Mouse (Mus musculus): ENCODE results near the gene Mtfr2. TPM values are rescaled to one million over a fixed set of nuclear protein-coding genes. Genes with fewer than 3 reads are reported as not detected.
A peak's percentile ranks its signal among the peaks of the same experiment; 100 is the strongest.

The Mtfr2 gene
- 0.70 and 0.82 TPM in 2 replicates for polyA plus RNA-seq (2014; fragmentation: Nextera tagmentation; extraction: Ambion mirVana)

- no peaks in the 10 kb centered on the region for H3K27me3 ChIP-seq (ENCODE audit: control insufficient read depth, insufficient read depth, low read length)
- peak; percentile 97 for DNase-seq (ENCODE audit: low spot score)
- H3K27ac ChIP-seq (ENCODE audit: low read depth, low read length): peak within 1 kb of the TSS; percentile 53; the same call in 1 of the 2 replicates
- H3K4me1 ChIP-seq (ENCODE audit: control insufficient read depth, insufficient read depth, low read length): peaks cover 2% of the 10 kb centered on the region; the same call in 1 of the 2 replicates
- peak within 1 kb of the TSS; percentile 64 for H3K4me2 ChIP-seq (ENCODE audit: low read depth)
- peak within 1 kb of the TSS; percentile 59 for H3K9ac ChIP-seq (ENCODE audit: low read length)
- WGBS: 2% methylated on average over 57 of the region's 58 CpGs
- peak; percentile 94 for ATAC-seq (ENCODE audit: insufficient read depth, low FRiP score, low TSS enrichment)
- H3K9me3 ChIP-seq (ENCODE audit: control insufficient read depth, low read length): no peaks in the 10 kb centered on the region
- H3K36me3 ChIP-seq (ENCODE audit: control insufficient read depth, insufficient read depth, low read length): peaks cover 7% of the 10 kb centered on the region
- H3K4me3 ChIP-seq (ENCODE audit: low read depth, low read length): peak within 1 kb of the TSS; percentile 62
Observed at GRCm38 (mm10) chr10:20347285-20348214, at the start of gene Mtfr2. Gene Mtfr2, plus strand, starts transcription at chr10:20347770.

- Histone ChIP-seq H3K27me3 (ENCODE audit: control insufficient read depth, insufficient read depth, low read length) (no peaks in the 10 kb centered on the region), H3K27ac (ENCODE audit: low read depth, low read length) (no peak overlapping the region), H3K4me3 (ENCODE audit: low read depth, low read length) (no peak overlapping the region), H3K9me3 (ENCODE audit: control insufficient read depth, low read length) (no peaks in the 10 kb centered on the region), H3K36me3 (ENCODE audit: control insufficient read depth, insufficient read depth, low read length) (no peaks in the 10 kb centered on the region), H3K9ac (ENCODE audit: low read length) (no peak overlapping the region), H3K4me1 (ENCODE audit: control insufficient read depth, insufficient read depth, low read length) (no peaks in the 10 kb centered on the region), H3K4me2 (ENCODE audit: low read depth) (no peak overlapping the region)
- no peak for DNase-seq (ENCODE audit: low spot score)
- WGBS: 61% methylated on average over 3 of the region's 3 CpGs
- ATAC-seq (ENCODE audit: insufficient read depth, low FRiP score, low TSS enrichment): no peak
Observed at GRCm38 (mm10) chr10:20298152-20298920, 49.2 kb upstream of the Mtfr2 start.

- Histone ChIP-seq H3K4me3 (ENCODE audit: low read depth, low read length) (no peak overlapping the region), H3K36me3 (ENCODE audit: control insufficient read depth, insufficient read depth, low read length) (no peaks in the 10 kb centered on the region), H3K9me3 (ENCODE audit: control insufficient read depth, low read length) (no peaks in the 10 kb centered on the region), H3K4me1 (ENCODE audit: control insufficient read depth, insufficient read depth, low read length) (no peaks in the 10 kb centered on the region), H3K9ac (ENCODE audit: low read length) (no peak overlapping the region), H3K27ac (ENCODE audit: low read depth, low read length) (no peak overlapping the region), H3K4me2 (ENCODE audit: low read depth) (no peak overlapping the region), H3K27me3 (ENCODE audit: control insufficient read depth, insufficient read depth, low read length) (no peaks in the 10 kb centered on the region)
- 74% methylated on average over 5 of the region's 5 CpGs for WGBS
- DNase-seq (ENCODE audit: low spot score): no peak
- ATAC-seq (ENCODE audit: insufficient read depth, low FRiP score, low TSS enrichment): no peak
Observed at GRCm38 (mm10) chr10:20299114-20299513, 48.5 kb upstream of the Mtfr2 start.

- 35% methylated on average over 11 of the region's 11 CpGs for WGBS
- no peak for DNase-seq (ENCODE audit: low spot score)
Observed at GRCm38 (mm10) chr10:20310969-20311769, 36.4 kb upstream of the Mtfr2 start.

GRCm38 (mm10) chr10:20311918-20312735, 35.4 kb upstream of the Mtfr2 start, which contains the start of gene Bclaf1:
Gene Bclaf1, plus strand, starts transcription at chr10:20312469.
- ATAC-seq (ENCODE audit: insufficient read depth, low FRiP score, low TSS enrichment) (peak; percentile 98), DNase-seq (ENCODE audit: low spot score) (peak; percentile 100)
- peak within 1 kb of the TSS; percentile 85 for H3K4me3 ChIP-seq (ENCODE audit: low read depth, low read length)
- no peaks in the 10 kb centered on the region for H3K36me3 ChIP-seq (ENCODE audit: control insufficient read depth, insufficient read depth, low read length)
- no peaks in the 10 kb centered on the region for H3K27me3 ChIP-seq (ENCODE audit: control insufficient read depth, insufficient read depth, low read length)
- H3K9ac ChIP-seq (ENCODE audit: low read length): peak within 1 kb of the TSS; percentile 93
- 0% methylated on average over 83 of the region's 84 CpGs for WGBS
- H3K4me2 ChIP-seq (ENCODE audit: low read depth): peak within 1 kb of the TSS; percentile 58
- H3K4me1 ChIP-seq (ENCODE audit: control insufficient read depth, insufficient read depth, low read length): peaks cover 12% of the 10 kb centered on the region
- peak within 1 kb of the TSS; percentile 100 for H3K27ac ChIP-seq (ENCODE audit: low read depth, low read length)
- no peaks in the 10 kb centered on the region for H3K9me3 ChIP-seq (ENCODE audit: control insufficient read depth, low read length)

More at GRCm38 (mm10) chr10:20310969-20311769, 36.4 kb upstream of the Mtfr2 start:
- no peaks in the 10 kb centered on the region for H3K9me3 ChIP-seq (ENCODE audit: control insufficient read depth, low read length)
- peak overlapping the region; percentile 58 for H3K4me2 ChIP-seq (ENCODE audit: low read depth)
- no peak for ATAC-seq (ENCODE audit: insufficient read depth, low FRiP score, low TSS enrichment)
- no peaks in the 10 kb centered on the region for H3K27me3 ChIP-seq (ENCODE audit: control insufficient read depth, insufficient read depth, low read length)
- peak overlapping the region; percentile 93 for H3K9ac ChIP-seq (ENCODE audit: low read length)
- H3K36me3 ChIP-seq (ENCODE audit: control insufficient read depth, insufficient read depth, low read length): no peaks in the 10 kb centered on the region
- H3K27ac ChIP-seq (ENCODE audit: low read depth, low read length): peak overlapping the region; percentile 100
- peaks cover 12% of the 10 kb centered on the region for H3K4me1 ChIP-seq (ENCODE audit: control insufficient read depth, insufficient read depth, low read length)
- H3K4me3 ChIP-seq (ENCODE audit: low read depth, low read length): peak overlapping the region; percentile 85

GRCm38 (mm10) chr10:20312736-20313301, 34.8 kb upstream of the Mtfr2 start:
- Histone ChIP-seq H3K4me1 (ENCODE audit: control insufficient read depth, insufficient read depth, low read length) (peaks cover 12% of the 10 kb centered on the region), H3K4me3 (ENCODE audit: low read depth, low read length) (peak overlapping the region; percentile 85), H3K9ac (ENCODE audit: low read length) (peak overlapping the region; percentile 90), H3K9me3 (ENCODE audit: control insufficient read depth, low read length) (no peaks in the 10 kb centered on the region), H3K4me2 (ENCODE audit: low read depth) (peak overlapping the region; percentile 56), H3K27me3 (ENCODE audit: control insufficient read depth, insufficient read depth, low read length) (no peaks in the 10 kb centered on the region), H3K36me3 (ENCODE audit: control insufficient read depth, insufficient read depth, low read length) (no peaks in the 10 kb centered on the region), H3K27ac (ENCODE audit: low read depth, low read length) (peak overlapping the region; percentile 100)
- DNase-seq (ENCODE audit: low spot score) (peak; percentile 93), ATAC-seq (ENCODE audit: insufficient read depth, low FRiP score, low TSS enrichment) (peak; percentile 78)
- WGBS: 0% methylated on average over 41 of the region's 54 CpGs

GRCm38 (mm10) chr10:20313447-20313846, 34.1 kb upstream of the Mtfr2 start:
- H3K27me3 ChIP-seq (ENCODE audit: control insufficient read depth, insufficient read depth, low read length): no peaks in the 10 kb centered on the region
- H3K27ac ChIP-seq (ENCODE audit: low read depth, low read length): no peak overlapping the region
- H3K4me2 ChIP-seq (ENCODE audit: low read depth): peak overlapping the region; percentile 56
- ATAC-seq (ENCODE audit: insufficient read depth, low FRiP score, low TSS enrichment): no peak
- H3K9ac ChIP-seq (ENCODE audit: low read length): peak overlapping the region; percentile 90
- no peaks in the 10 kb centered on the region for H3K9me3 ChIP-seq (ENCODE audit: control insufficient read depth, low read length)
- DNase-seq (ENCODE audit: low spot score): no peak
- peaks cover 2% of the 10 kb centered on the region for H3K36me3 ChIP-seq (ENCODE audit: control insufficient read depth, insufficient read depth, low read length)
- 50% methylated on average over 13 of the region's 13 CpGs for WGBS
- H3K4me3 ChIP-seq (ENCODE audit: low read depth, low read length): peak overlapping the region; percentile 85
- H3K4me1 ChIP-seq (ENCODE audit: control insufficient read depth, insufficient read depth, low read length): peaks cover 12% of the 10 kb centered on the region

All from neural tube, embryonic 11.5 days (tissue).